Mouse (Mus musculus): Measurements from ENCODE around the gene Eln. TPM values are rescaled to one million over a fixed set of nuclear protein-coding genes. Genes with fewer than 3 reads are reported as not detected.
A peak's percentile ranks its signal among the peaks of the same experiment; 100 is the strongest.

The Eln gene
- polyA plus RNA-seq, 1 experiment from 2014 or later = 8.3 TPM

DNA sequence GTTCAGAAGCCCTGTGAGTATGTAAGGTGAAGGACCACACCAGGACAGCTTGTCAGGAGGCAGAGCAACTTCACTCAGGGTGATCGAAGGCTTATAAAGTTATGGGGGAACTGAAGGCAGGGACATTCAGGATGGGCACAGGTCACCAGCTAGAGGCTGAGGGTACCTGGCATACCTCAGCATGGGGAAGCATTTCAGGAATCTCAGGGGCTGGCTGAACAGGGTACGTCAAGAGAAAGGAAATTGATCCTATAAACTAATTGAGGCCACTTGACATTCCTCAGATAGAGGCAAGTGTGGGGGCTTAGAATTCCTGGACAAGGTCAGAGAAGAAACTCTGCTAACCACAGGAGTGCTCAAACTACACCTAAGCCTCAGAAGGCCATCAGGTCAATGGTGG lies 51.6 kb downstream of the Eln start:
- WGBS = 76% methylated on average over 2 of the region's 2 CpGs
- Histone ChIP-seq H3K4me3 (replicated peaks; ENCODE audit: low read length) (no peak overlapping the region), H3K27me3 (replicated peaks; ENCODE audit: control insufficient read depth, insufficient read depth, low read length) (no peaks in the 10 kb centered on the region), H3K4me1 (replicated peaks; ENCODE audit: control insufficient read depth, insufficient read depth, low read length) (no peaks in the 10 kb centered on the region), H3K9me3 (ENCODE audit: control insufficient read depth, low read length) (no peaks in the 10 kb centered on the region), H3K27ac (ENCODE audit: low read length) (no peak overlapping the region), H3K9ac (replicated peaks; ENCODE audit: low read depth, low read length) (no peak overlapping the region), H3K4me2 (ENCODE audit: low read length) (no peak overlapping the region), H3K36me3 (ENCODE audit: control insufficient read depth, insufficient read depth) (no peaks in the 10 kb centered on the region)
- no peak for ATAC-seq

DNA sequence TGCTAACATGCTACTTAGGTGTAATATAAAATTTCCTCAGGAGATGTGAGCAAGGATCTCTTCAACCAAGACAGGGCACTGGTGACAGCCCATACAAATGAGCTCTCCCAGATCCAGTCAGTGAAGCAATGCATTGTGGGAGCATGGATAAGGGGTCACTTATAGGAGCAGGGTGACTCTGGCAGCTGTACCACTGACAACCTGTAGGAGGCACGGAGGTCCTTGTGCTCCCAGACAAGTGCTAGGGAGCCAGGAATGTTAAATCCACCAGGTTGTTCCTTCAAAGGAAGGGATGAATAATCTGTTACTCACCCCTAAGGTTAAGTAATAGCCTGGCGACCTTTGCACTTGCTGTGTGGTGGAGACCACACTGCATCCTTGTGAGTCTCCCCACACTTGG lies 52.0 kb downstream of the Eln start:
- Histone ChIP-seq H3K4me1 (replicated peaks; ENCODE audit: control insufficient read depth, insufficient read depth, low read length) (no peaks in the 10 kb centered on the region), H3K4me2 (ENCODE audit: low read length) (no peak overlapping the region), H3K4me3 (replicated peaks; ENCODE audit: low read length) (no peak overlapping the region), H3K27me3 (replicated peaks; ENCODE audit: control insufficient read depth, insufficient read depth, low read length) (no peaks in the 10 kb centered on the region), H3K9me3 (ENCODE audit: control insufficient read depth, low read length) (no peaks in the 10 kb centered on the region), H3K9ac (replicated peaks; ENCODE audit: low read depth, low read length) (no peak overlapping the region), H3K36me3 (ENCODE audit: control insufficient read depth, insufficient read depth) (no peaks in the 10 kb centered on the region), H3K27ac (ENCODE audit: low read length) (no peak overlapping the region)
- 23% methylated on average over 2 of the region's 2 CpGs for WGBS
- ATAC-seq = no peak

DNA sequence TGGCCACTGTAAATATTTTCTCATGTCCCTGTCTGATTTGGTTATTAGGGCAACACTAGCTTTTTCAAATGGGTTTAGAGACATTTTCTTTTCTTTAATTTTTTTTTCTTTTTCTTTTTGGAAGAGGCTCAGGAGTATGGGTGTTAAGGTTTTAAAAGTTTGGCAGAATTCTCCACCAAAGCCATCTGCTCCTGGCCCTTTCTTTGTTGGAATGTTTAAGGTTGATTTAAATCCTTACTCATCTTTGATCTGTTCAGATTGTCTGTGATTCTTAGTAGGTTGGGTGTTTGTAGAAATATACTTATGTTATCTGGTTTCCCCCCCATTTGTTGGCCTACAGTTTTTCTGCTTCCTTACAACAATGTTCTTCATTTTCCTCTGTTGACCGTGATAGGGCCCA lies 54.4 kb downstream of the Eln start:
- no peak for ATAC-seq
- no peaks in the 10 kb centered on the region for H3K27me3 ChIP-seq (replicated peaks; ENCODE audit: control insufficient read depth, insufficient read depth, low read length)
- H3K4me3 ChIP-seq (replicated peaks; ENCODE audit: low read length) = no peak overlapping the region
- whole genome bisulfite sequencing = 81% methylated on average over 1 of the region's 1 CpGs
- no peak overlapping the region for H3K9ac ChIP-seq (replicated peaks; ENCODE audit: low read depth, low read length)
- H3K4me2 ChIP-seq (ENCODE audit: low read length) = no peak overlapping the region
- H3K36me3 ChIP-seq (ENCODE audit: control insufficient read depth, insufficient read depth) = no peaks in the 10 kb centered on the region
- peaks cover 5% of the 10 kb centered on the region for H3K4me1 ChIP-seq (replicated peaks; ENCODE audit: control insufficient read depth, insufficient read depth, low read length)
- H3K9me3 ChIP-seq (ENCODE audit: control insufficient read depth, low read length) = no peaks in the 10 kb centered on the region
- H3K27ac ChIP-seq (ENCODE audit: low read length) = no peak overlapping the region

DNA sequence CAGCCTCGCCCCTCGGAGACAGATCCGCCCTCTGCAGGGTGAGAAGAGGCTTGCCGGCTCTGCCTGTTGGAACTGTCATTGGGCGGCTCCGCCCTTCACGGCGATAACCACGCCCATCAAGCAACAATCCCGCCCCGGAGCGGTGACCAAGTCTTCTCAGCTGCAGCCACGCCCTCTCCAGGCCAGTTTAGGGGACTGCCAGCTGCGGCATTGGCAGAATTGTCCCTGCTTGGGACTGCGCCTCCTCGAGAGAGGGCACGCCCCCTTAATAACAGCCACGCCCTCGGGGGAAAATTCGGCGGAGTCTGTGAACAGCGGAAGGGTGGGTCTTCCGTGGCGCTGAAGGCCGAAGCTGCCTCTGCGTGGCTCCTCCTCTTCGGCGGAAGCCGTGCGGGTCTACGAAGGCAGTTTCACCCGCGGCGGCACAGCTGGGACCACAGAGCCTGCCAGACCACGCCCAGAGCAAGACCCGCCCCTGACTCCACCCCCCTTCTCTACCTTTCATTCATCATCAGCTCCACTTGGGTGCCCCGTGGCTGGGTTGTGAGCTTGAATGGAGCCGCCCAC lies 58.3 kb downstream of the Eln start:
- H3K36me3 ChIP-seq (ENCODE audit: control insufficient read depth, insufficient read depth) = peaks cover 14% of the 10 kb centered on the region
- no peaks in the 10 kb centered on the region for H3K27me3 ChIP-seq (replicated peaks; ENCODE audit: control insufficient read depth, insufficient read depth, low read length)
- peak overlapping the region; percentile 92 for H3K9ac ChIP-seq (replicated peaks; ENCODE audit: low read depth, low read length)
- under 1% methylated on average over 37 of the region's 38 CpGs for WGBS
- H3K4me1 ChIP-seq (replicated peaks; ENCODE audit: control insufficient read depth, insufficient read depth, low read length) = peaks cover 14% of the 10 kb centered on the region
- ATAC-seq = peak; percentile 97
- H3K4me3 ChIP-seq (replicated peaks; ENCODE audit: low read length) = peak overlapping the region; percentile 94
- H3K4me2 ChIP-seq (ENCODE audit: low read length) = peak overlapping the region; percentile 70
- peak overlapping the region; percentile 94 for H3K27ac ChIP-seq (ENCODE audit: low read length)
- H3K9me3 ChIP-seq (ENCODE audit: control insufficient read depth, low read length) = no peaks in the 10 kb centered on the region

DNA sequence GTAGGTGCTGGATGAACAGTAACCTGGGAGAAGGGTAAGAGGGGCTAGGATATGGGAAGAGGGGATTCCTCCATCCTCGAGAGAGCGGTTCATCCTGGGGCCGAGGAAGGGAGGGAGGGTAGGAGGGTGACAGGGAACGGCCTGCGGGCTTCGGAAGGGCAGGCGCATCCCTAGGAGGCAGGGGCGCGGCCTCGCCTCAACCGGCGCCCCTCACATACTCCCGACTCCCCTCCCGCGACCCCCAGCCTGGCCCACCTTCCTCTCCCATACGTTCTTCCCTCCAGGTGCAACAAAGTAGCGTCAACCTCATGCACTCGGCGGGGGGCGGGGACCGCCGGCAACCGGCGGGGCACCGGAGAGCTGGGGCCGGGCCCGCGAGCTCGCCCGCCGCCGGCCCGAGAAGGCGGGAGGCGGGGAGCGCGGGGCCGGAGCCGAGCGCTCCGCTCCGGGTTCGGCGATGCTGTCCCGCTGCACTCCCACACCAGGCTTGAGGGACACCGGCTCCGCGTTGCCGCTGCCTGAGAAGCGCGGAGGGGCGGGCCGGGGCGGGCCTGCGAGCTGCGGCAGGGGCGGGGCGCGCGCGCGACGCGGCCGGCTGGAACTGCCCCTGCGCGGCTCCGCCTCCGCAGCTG lies 58.9 kb downstream of the Eln start, which contains the start of gene Limk1:
TSS of gene Limk1 (minus strand) at position 513 of the 632 bp plus-strand sequence.
- peaks cover 15% of the 10 kb centered on the region for H3K36me3 ChIP-seq (ENCODE audit: control insufficient read depth, insufficient read depth)
- no peaks in the 10 kb centered on the region for H3K27me3 ChIP-seq (replicated peaks; ENCODE audit: control insufficient read depth, insufficient read depth, low read length)
- WGBS = 0% methylated on average over 55 of the region's 69 CpGs
- H3K9ac ChIP-seq (replicated peaks; ENCODE audit: low read depth, low read length) = peak within 1 kb of the TSS; percentile 92
- peak within 1 kb of the TSS; percentile 89 for H3K4me2 ChIP-seq (ENCODE audit: low read length)
- H3K4me1 ChIP-seq (replicated peaks; ENCODE audit: control insufficient read depth, insufficient read depth, low read length) = peaks cover 14% of the 10 kb centered on the region
- peak; percentile 6 for ATAC-seq
- H3K4me3 ChIP-seq (replicated peaks; ENCODE audit: low read length) = peak within 1 kb of the TSS; percentile 94
- no peaks in the 10 kb centered on the region for H3K9me3 ChIP-seq (ENCODE audit: control insufficient read depth, low read length)
- peak within 1 kb of the TSS; percentile 94 for H3K27ac ChIP-seq (ENCODE audit: low read length)

DNA sequence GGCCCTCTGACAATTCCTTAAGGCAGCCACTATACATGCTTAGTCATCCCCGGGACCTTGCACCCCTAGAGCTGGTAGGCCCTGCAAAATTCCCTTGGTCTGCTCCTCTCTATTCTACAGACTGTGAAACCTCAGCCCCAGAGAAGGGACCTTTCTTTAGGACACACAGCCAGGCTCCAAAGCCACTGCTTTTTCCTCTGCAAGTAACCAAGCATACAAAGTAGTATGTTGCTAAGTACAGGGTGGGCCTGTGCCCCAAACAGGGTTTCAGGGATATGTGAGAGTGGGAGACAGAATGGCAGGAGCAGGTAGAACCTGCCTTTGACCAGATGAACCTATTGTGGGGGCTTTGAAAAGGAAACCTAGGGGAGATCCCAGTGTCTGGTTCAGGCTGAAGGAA lies 59.9 kb downstream of the Eln start:
- H3K27me3 ChIP-seq (replicated peaks; ENCODE audit: control insufficient read depth, insufficient read depth, low read length) = no peaks in the 10 kb centered on the region
- H3K27ac ChIP-seq (ENCODE audit: low read length) = no peak overlapping the region
- WGBS = 74% methylated on average over 1 of the region's 1 CpGs
- no peaks in the 10 kb centered on the region for H3K9me3 ChIP-seq (ENCODE audit: control insufficient read depth, low read length)
- H3K36me3 ChIP-seq (ENCODE audit: control insufficient read depth, insufficient read depth) = peaks cover 17% of the 10 kb centered on the region
- peak overlapping the region; percentile 92 for H3K9ac ChIP-seq (replicated peaks; ENCODE audit: low read depth, low read length)
- peak overlapping the region; percentile 89 for H3K4me2 ChIP-seq (ENCODE audit: low read length)
- H3K4me1 ChIP-seq (replicated peaks; ENCODE audit: control insufficient read depth, insufficient read depth, low read length) = peaks cover 14% of the 10 kb centered on the region
- peak overlapping the region; percentile 94 for H3K4me3 ChIP-seq (replicated peaks; ENCODE audit: low read length)
- ATAC-seq = no peak

DNA sequence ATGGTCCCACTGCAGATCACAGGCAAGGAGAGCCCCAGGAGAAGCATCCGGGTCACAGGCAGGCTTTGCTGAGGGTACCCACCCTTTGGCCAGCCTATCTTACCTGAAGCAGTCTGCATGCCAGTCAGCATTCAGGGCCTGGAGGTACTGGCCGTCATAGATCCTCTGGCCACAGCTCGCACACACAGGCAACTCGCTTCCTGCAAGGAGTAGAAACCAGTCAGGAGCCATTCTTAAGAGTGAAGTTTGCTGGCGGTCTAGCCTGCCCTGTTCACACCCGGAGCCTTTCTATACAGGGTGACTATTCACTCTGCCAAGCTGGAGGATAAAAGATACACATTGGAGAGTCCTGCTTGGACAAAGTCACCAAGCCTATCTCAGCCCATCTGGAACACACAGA lies 60.6 kb downstream of the Eln start:
- H3K36me3 ChIP-seq (ENCODE audit: control insufficient read depth, insufficient read depth) = peaks cover 17% of the 10 kb centered on the region
- peaks cover 14% of the 10 kb centered on the region for H3K4me1 ChIP-seq (replicated peaks; ENCODE audit: control insufficient read depth, insufficient read depth, low read length)
- no peaks in the 10 kb centered on the region for H3K27me3 ChIP-seq (replicated peaks; ENCODE audit: control insufficient read depth, insufficient read depth, low read length)
- no peak overlapping the region for H3K4me3 ChIP-seq (replicated peaks; ENCODE audit: low read length)
- ATAC-seq = no peak
- WGBS = 85% methylated on average over 6 of the region's 6 CpGs
- H3K9me3 ChIP-seq (ENCODE audit: control insufficient read depth, low read length) = no peaks in the 10 kb centered on the region
- no peak overlapping the region for H3K9ac ChIP-seq (replicated peaks; ENCODE audit: low read depth, low read length)
- no peak overlapping the region for H3K27ac ChIP-seq (ENCODE audit: low read length)
- H3K4me2 ChIP-seq (ENCODE audit: low read length) = no peak overlapping the region

DNA sequence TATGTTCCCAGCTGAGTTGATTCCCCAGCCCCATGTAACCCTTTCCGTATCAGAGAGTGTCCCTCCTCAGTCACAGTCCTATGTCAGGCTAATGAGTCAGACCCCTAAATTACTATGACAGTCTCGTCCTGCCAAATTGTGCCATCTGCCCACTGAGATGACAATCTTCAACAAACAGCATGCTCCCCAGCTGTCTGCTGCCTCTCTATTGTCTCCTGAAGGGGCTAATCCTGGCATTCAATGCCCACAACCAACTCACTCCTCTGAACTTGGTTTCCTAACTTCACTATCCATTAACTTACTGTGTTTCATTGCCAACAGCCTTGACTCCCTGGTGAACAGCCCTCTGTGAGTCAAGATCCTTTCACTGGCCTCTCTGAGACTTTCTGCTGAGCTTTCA lies 62.7 kb downstream of the Eln start:
- Histone ChIP-seq H3K27me3 (replicated peaks; ENCODE audit: control insufficient read depth, insufficient read depth, low read length) (no peaks in the 10 kb centered on the region), H3K27ac (ENCODE audit: low read length) (no peak overlapping the region), H3K9me3 (ENCODE audit: control insufficient read depth, low read length) (no peaks in the 10 kb centered on the region), H3K4me1 (replicated peaks; ENCODE audit: control insufficient read depth, insufficient read depth, low read length) (peaks cover 12% of the 10 kb centered on the region), H3K36me3 (ENCODE audit: control insufficient read depth, insufficient read depth) (peaks cover 17% of the 10 kb centered on the region), H3K9ac (replicated peaks; ENCODE audit: low read depth, low read length) (no peak overlapping the region), H3K4me2 (ENCODE audit: low read length) (no peak overlapping the region), H3K4me3 (replicated peaks; ENCODE audit: low read length) (no peak overlapping the region)
- WGBS = 57% methylated on average over 2 of the region's 2 CpGs
- ATAC-seq = no peak

DNA sequence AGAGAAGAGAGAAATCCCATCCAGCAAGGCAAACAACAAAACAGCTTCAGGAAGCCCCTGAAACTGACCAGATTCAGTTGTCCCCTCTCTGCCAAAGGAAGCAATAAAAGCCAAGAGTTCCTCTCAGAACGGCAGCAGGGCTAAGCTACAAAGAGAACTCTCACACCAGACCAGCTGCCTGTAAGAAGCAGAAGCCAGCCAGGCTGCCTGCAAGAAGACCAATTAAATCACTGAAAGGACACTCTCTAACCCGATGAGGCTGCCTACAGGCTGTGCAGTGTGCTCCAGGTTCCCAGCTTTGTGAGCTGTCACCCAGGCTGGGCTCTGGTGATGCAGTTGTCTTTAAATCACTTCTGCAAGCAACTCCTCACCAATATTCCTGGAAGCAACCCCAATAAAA lies 63.3 kb downstream of the Eln start:
- H3K36me3 ChIP-seq (ENCODE audit: control insufficient read depth, insufficient read depth) = peaks cover 17% of the 10 kb centered on the region
- no peak overlapping the region for H3K9ac ChIP-seq (replicated peaks; ENCODE audit: low read depth, low read length)
- peaks cover 11% of the 10 kb centered on the region for H3K4me1 ChIP-seq (replicated peaks; ENCODE audit: control insufficient read depth, insufficient read depth, low read length)
- ATAC-seq = no peak
- no peak overlapping the region for H3K4me2 ChIP-seq (ENCODE audit: low read length)
- H3K27ac ChIP-seq (ENCODE audit: low read length) = no peak overlapping the region
- no peak overlapping the region for H3K4me3 ChIP-seq (replicated peaks; ENCODE audit: low read length)
- no peaks in the 10 kb centered on the region for H3K27me3 ChIP-seq (replicated peaks; ENCODE audit: control insufficient read depth, insufficient read depth, low read length)
- 56% methylated on average over 2 of the region's 2 CpGs for WGBS
- H3K9me3 ChIP-seq (ENCODE audit: control insufficient read depth, low read length) = no peaks in the 10 kb centered on the region
